Mouse (Mus musculus) neural tube, embryonic 11.5 days (tissue): ENCODE measurements around the gene Rreb1. TPM values are rescaled to one million over a fixed set of nuclear protein-coding genes. Genes with fewer than 3 reads are reported as not detected.

Experiments
- ATAC-seq: fragments of 200-750 bp; cut with Nextera tagmentation; 2 replicates; pipeline ENCODE4 v1.8.0; 2017; ENCODE audit warnings: moderate number of reproducible peaks, mild to moderate bottlenecking, moderate TSS enrichment, moderate library complexity; ENCODE audit not compliant: insufficient read depth, low FRiP score, low TSS enrichment
- DNase-seq: peaks from one replicate; pipeline ENCODE4 v3.0.0-alpha.2; 2015; ENCODE audit warnings: low spot score
- H3K27ac ChIP-seq: fragments of 300-500 bp; sonication (generic); 2 replicates; pipeline ENCODE4 v1.5.1; 2014; ENCODE audit warnings: low read depth, mild to moderate bottlenecking, low read length
- H3K27me3 ChIP-seq: fragments of 300-500 bp; sonication (generic); 2 replicates; pipeline ENCODE4 v1.6.1; 2014; ENCODE audit warnings: mild to moderate bottlenecking, low read length, mixed read lengths; ENCODE audit not compliant: control insufficient read depth, insufficient read depth
- H3K36me3 ChIP-seq: fragments of 300-500 bp; sonication (generic); 2 replicates; pipeline ENCODE4 v1.6.1; 2014; ENCODE audit warnings: mild to moderate bottlenecking, low read length, moderate library complexity, mixed read lengths; ENCODE audit not compliant: control insufficient read depth, insufficient read depth
- H3K4me1 ChIP-seq: fragments of 300-500 bp; sonication (generic); 2 replicates; pipeline ENCODE4 v1.6.1; 2014; ENCODE audit warnings: low read length, mixed read lengths; ENCODE audit not compliant: control insufficient read depth, insufficient read depth
- H3K4me2 ChIP-seq: fragments of 300-500 bp; sonication (generic); 2 replicates; pipeline ENCODE4 v1.6.1; 2014; ENCODE audit warnings: low read depth, mild to moderate bottlenecking, moderate library complexity
- H3K4me3 ChIP-seq: fragments of 300-500 bp; sonication (generic); 2 replicates; pipeline ENCODE4 v1.5.1; 2014; ENCODE audit warnings: low read depth, low read length
- H3K9ac ChIP-seq: fragments of 300-500 bp; sonication (generic); 2 replicates; pipeline ENCODE4 v1.6.1; 2014; ENCODE audit warnings: mild to moderate bottlenecking, low read length
- H3K9me3 ChIP-seq: fragments of 300-500 bp; sonication (generic); 2 replicates; pipeline ENCODE4 v1.6.1; 2016; ENCODE audit warnings: low read length; ENCODE audit not compliant: control insufficient read depth
- WGBS: fragments of 180-500 bp; shearing (Covaris S2); extraction: QIAGEN DNeasy Blood & Tissue Kit; methylation state at CpG from one replicate; pipeline ENCODE4 v1.1.7; 2014; 5-methylcytosine and 5-hydroxymethylcytosine counted together
- polyA plus RNA-seq: library from polyadenylated mRNA; unstranded; fragments of >200 nt; fragmentation: Nextera tagmentation; extraction: Ambion mirVana; gene quantifications from 2 replicates; pipeline ENCODE4 v1.2.1, GENCODE M21; 2014

Gene Rreb1
- polyA plus RNA-seq, 1 experiment from 2014 or later = 5.9 TPM

- Histone ChIP-seq H3K36me3 (no peaks in the 10 kb centered on the region), H3K4me2 (no peak overlapping the region), H3K4me3 (no peak overlapping the region), H3K4me1 (peaks cover 13% of the 10 kb centered on the region), H3K9ac (no peak overlapping the region), H3K27ac (no peak overlapping the region), H3K27me3 (no peaks in the 10 kb centered on the region), H3K9me3 (no peaks in the 10 kb centered on the region)
- DNase-seq (no peak), ATAC-seq (no peak)
- 86% methylated on average over 9 of the region's 9 CpGs for whole genome bisulfite sequencing
Measured at GRCm38 (mm10) chr13:37962541-37962940, 184.3 kb downstream of the Rreb1 start.

- no peaks in the 10 kb centered on the region for H3K36me3 ChIP-seq
- no peaks in the 10 kb centered on the region for H3K27me3 ChIP-seq
- peaks cover 13% of the 10 kb centered on the region for H3K4me1 ChIP-seq
- DNase-seq (peak; percentile 79), ATAC-seq (peak; percentile 26; the same call in 1 of the 2 replicates)
- peak overlapping the region; percentile 40 for H3K4me2 ChIP-seq
- under 1% methylated on average over 12 of the region's 12 CpGs for WGBS
- H3K9me3 ChIP-seq = no peaks in the 10 kb centered on the region
- H3K27ac ChIP-seq = no peak overlapping the region
- H3K9ac ChIP-seq = no peak overlapping the region
- H3K4me3 ChIP-seq = peak overlapping the region; percentile 21; the same call in 1 of the 2 replicates
Measured at GRCm38 (mm10) chr13:37963354-37964007, 185.3 kb downstream of the Rreb1 start.

GRCm38 (mm10) chr13:37964128-37965087 lies 186.2 kb downstream of the Rreb1 start:
- no peaks in the 10 kb centered on the region for H3K27me3 ChIP-seq
- H3K4me3 ChIP-seq = no peak overlapping the region
- no peak overlapping the region for H3K27ac ChIP-seq
- no peaks in the 10 kb centered on the region for H3K36me3 ChIP-seq
- WGBS = 51% methylated on average over 20 of the region's 20 CpGs
- DNase-seq (no peak), ATAC-seq (no peak)
- no peak overlapping the region for H3K9ac ChIP-seq
- peak overlapping the region; percentile 40; the same call in 1 of the 2 replicates for H3K4me2 ChIP-seq
- H3K9me3 ChIP-seq = no peaks in the 10 kb centered on the region
- H3K4me1 ChIP-seq = peaks cover 15% of the 10 kb centered on the region

GRCm38 (mm10) chr13:37965126-37965914 lies 187.1 kb downstream of the Rreb1 start:
- Histone ChIP-seq H3K4me2 (no peak overlapping the region), H3K4me3 (no peak overlapping the region), H3K4me1 (peaks cover 15% of the 10 kb centered on the region), H3K36me3 (no peaks in the 10 kb centered on the region), H3K9me3 (no peaks in the 10 kb centered on the region), H3K27me3 (no peaks in the 10 kb centered on the region), H3K9ac (no peak overlapping the region), H3K27ac (no peak overlapping the region)
- no peak for ATAC-seq
- DNase-seq = no peak
- WGBS = 18% methylated on average over 17 of the region's 17 CpGs

- DNase-seq (no peak), ATAC-seq (no peak)
- peaks cover 15% of the 10 kb centered on the region for H3K4me1 ChIP-seq
- no peak overlapping the region for H3K4me3 ChIP-seq
- H3K36me3 ChIP-seq = no peaks in the 10 kb centered on the region
- H3K27ac ChIP-seq = 0 out of 2 replicates have a peak overlapping the region, but pooled peaks have one; percentile 20
- no peak overlapping the region for H3K4me2 ChIP-seq
- H3K9me3 ChIP-seq = no peaks in the 10 kb centered on the region
- H3K27me3 ChIP-seq = no peaks in the 10 kb centered on the region
- H3K9ac ChIP-seq = no peak overlapping the region
- 75% methylated on average over 15 of the region's 15 CpGs for WGBS
Measured at GRCm38 (mm10) chr13:37966256-37967051, 188.3 kb downstream of the Rreb1 start.

GRCm38 (mm10) chr13:37967052-37967437 lies 188.8 kb downstream of the Rreb1 start:
- H3K27ac ChIP-seq = 0 out of 2 replicates have a peak overlapping the region, but pooled peaks have one; percentile 20
- H3K4me1 ChIP-seq = peaks cover 15% of the 10 kb centered on the region
- H3K4me2 ChIP-seq = no peak overlapping the region
- 49% methylated on average over 12 of the region's 12 CpGs for WGBS
- no peaks in the 10 kb centered on the region for H3K27me3 ChIP-seq
- no peaks in the 10 kb centered on the region for H3K9me3 ChIP-seq
- H3K4me3 ChIP-seq = no peak overlapping the region
- H3K36me3 ChIP-seq = no peaks in the 10 kb centered on the region
- peak; percentile 26; the same call in 1 of the 2 replicates for ATAC-seq
- peak; percentile 51 for DNase-seq
- no peak overlapping the region for H3K9ac ChIP-seq

GRCm38 (mm10) chr13:37967565-37967964 lies 189.4 kb downstream of the Rreb1 start:
- no peak for ATAC-seq

GRCm38 (mm10) chr13:37969337-37969736 lies 191.1 kb downstream of the Rreb1 start:
- peaks cover 14% of the 10 kb centered on the region for H3K4me1 ChIP-seq
- WGBS = 9% methylated on average over 14 of the region's 14 CpGs
- no peaks in the 10 kb centered on the region for H3K36me3 ChIP-seq
- no peaks in the 10 kb centered on the region for H3K9me3 ChIP-seq
- H3K9ac ChIP-seq = no peak overlapping the region
- DNase-seq = peak; percentile 84
- no peak overlapping the region for H3K4me3 ChIP-seq
- ATAC-seq = no peak
- H3K27ac ChIP-seq = no peak overlapping the region
- H3K27me3 ChIP-seq = no peaks in the 10 kb centered on the region
- H3K4me2 ChIP-seq = 0 out of 2 replicates have a peak overlapping the region, but pooled peaks have one; percentile 19

More at GRCm38 (mm10) chr13:37967565-37967964, 189.4 kb downstream of the Rreb1 start:
- Histone ChIP-seq H3K4me2 (no peak overlapping the region), H3K9me3 (no peaks in the 10 kb centered on the region), H3K36me3 (no peaks in the 10 kb centered on the region), H3K27me3 (no peaks in the 10 kb centered on the region), H3K9ac (no peak overlapping the region), H3K4me1 (peaks cover 15% of the 10 kb centered on the region), H3K4me3 (no peak overlapping the region), H3K27ac (no peak overlapping the region)
- 60% methylated on average over 10 of the region's 10 CpGs for WGBS
- DNase-seq = no peak
